In the genomic region with DNA sequence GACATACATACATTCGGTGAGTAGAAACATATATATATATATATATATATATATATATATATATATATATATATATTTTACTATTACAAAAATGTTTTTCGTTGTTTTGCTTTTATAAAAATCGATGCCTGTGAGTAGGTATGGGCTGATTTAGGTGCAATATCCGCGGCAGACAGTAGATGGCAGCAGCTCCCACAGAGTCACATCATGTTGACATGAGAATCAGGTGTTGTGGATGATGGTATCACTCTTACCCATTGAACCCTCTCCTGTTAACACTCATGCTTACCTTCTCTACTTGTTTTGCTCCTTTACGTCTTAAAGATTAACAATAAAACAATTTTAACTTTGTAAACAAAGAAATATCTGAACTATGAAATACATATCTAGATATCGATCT, we compare ENCODE assay signal across 9 mouse cellular contexts.
DNase-seq lines count a peak whose midpoint lies in the region; ATAC-seq and TF ChIP-seq lines count a peak whose summit lies in the region.
"Had no signal": no experiment of that assay in that cellular context is flagged by ENCODE, and none has a peak within 500 bp of the region (broad histone marks: within the 10 kb centered on the region; RNA-seq: fewer than 3 reads in every experiment).

No protein-coding gene starts in this region.

- intact Hi-C loops in heart, postnatal 14 days (cut with DNase I): no loop called here

- no peak for ATAC-seq in heart, postnatal 0 days (ENCODE audit: insufficient read depth, low read depth)
- peak; percentile 76 for ATAC-seq in activated CD4-positive, CD25-positive, alpha-beta regulatory T cell, adult 4 months
- ATAC-seq in midbrain, embryonic 14.5 days (ENCODE audit: low FRiP score, low TSS enrichment): no peak; the same call in 1 of the 2 replicates

- no peaks in the 10 kb centered on the region for H3K9me3 ChIP-seq in heart, postnatal 0 days (replicated peaks; ENCODE audit: control insufficient read depth, low read length)
- no peaks in the 10 kb centered on the region for H3K9me3 ChIP-seq in heart, embryonic 10.5 days
- no peaks in the 10 kb centered on the region for H3K9me3 ChIP-seq in midbrain, embryonic 14.5 days (ENCODE audit: control insufficient read depth, low read length)
- H3K9me3 ChIP-seq: limb, embryonic 15.5 days had no signal

- H3K4me3 ChIP-seq in heart, postnatal 0 days (ENCODE audit: low read depth, low read length): no peak overlapping the region
- no peak overlapping the region for H3K4me3 ChIP-seq in heart, embryonic 10.5 days
- no peak overlapping the region for H3K4me3 ChIP-seq in cortical plate, adult 2 months (ENCODE audit: insufficient read depth, low read length)
- no peak overlapping the region for H3K4me3 ChIP-seq in midbrain, embryonic 14.5 days (replicated peaks; ENCODE audit: low read depth, low read length)
- H3K4me3 ChIP-seq: limb, embryonic 15.5 days had no signal

- peak; percentile 77 for TF ChIP-seq CTCF in heart, postnatal 0 days (IDR thresholded peaks at IDR 0.05; ENCODE audit: low read depth)
- peak; percentile 81 for TF ChIP-seq CTCF in cortical plate, adult 2 months (IDR thresholded peaks at IDR 0.05; ENCODE audit: extremely low read depth, insufficient read depth, low read length)

- H3K27me3 ChIP-seq in heart, postnatal 0 days (ENCODE audit: control insufficient read depth, insufficient read depth, low read length): no peaks in the 10 kb centered on the region
- no peaks in the 10 kb centered on the region for H3K27me3 ChIP-seq in heart, embryonic 10.5 days (ENCODE audit: insufficient read depth, poor library complexity, severe bottlenecking)
- H3K27me3 ChIP-seq in midbrain, embryonic 14.5 days (ENCODE audit: control insufficient read depth, insufficient read depth, low read length): no peaks in the 10 kb centered on the region
- H3K27me3 ChIP-seq: limb, embryonic 15.5 days had no signal

- H3K27ac ChIP-seq in heart, postnatal 0 days (ENCODE audit: low read depth): no peak overlapping the region
- H3K27ac ChIP-seq in heart, embryonic 10.5 days: no peak overlapping the region
- no peak overlapping the region for H3K27ac ChIP-seq in cortical plate, adult 2 months (ENCODE audit: insufficient read depth, low read length)
- no peak overlapping the region for H3K27ac ChIP-seq in midbrain, embryonic 14.5 days (replicated peaks; ENCODE audit: low read depth, low read length)
- H3K27ac ChIP-seq: limb, embryonic 15.5 days had no signal

- WGBS in heart, postnatal 0 days: 31% methylated on average over 7 of the region's 7 CpGs
- whole genome bisulfite sequencing in heart, embryonic 10.5 days: 36% methylated on average over 7 of the region's 7 CpGs
- 36% methylated on average over 7 of the region's 7 CpGs for WGBS in midbrain, embryonic 14.5 days

- H3K9ac ChIP-seq in heart, postnatal 0 days (replicated peaks; ENCODE audit: low read depth, low read length): no peak overlapping the region
- no peak overlapping the region for H3K9ac ChIP-seq in midbrain, embryonic 14.5 days (replicated peaks; ENCODE audit: low read length)
- H3K9ac ChIP-seq: limb, embryonic 15.5 days had no signal

- no peaks in the 10 kb centered on the region for H3K4me1 ChIP-seq in heart, postnatal 0 days (ENCODE audit: control insufficient read depth, insufficient read depth)
- no peaks in the 10 kb centered on the region for H3K4me1 ChIP-seq in heart, embryonic 10.5 days
- H3K4me1 ChIP-seq in cortical plate, adult 2 months (ENCODE audit: control insufficient read depth, insufficient read depth, low read length): no peaks in the 10 kb centered on the region
- H3K4me1 ChIP-seq in midbrain, embryonic 14.5 days (ENCODE audit: control insufficient read depth, insufficient read depth, low read length): no peaks in the 10 kb centered on the region
- H3K4me1 ChIP-seq: limb, embryonic 15.5 days had no signal

- no peaks in the 10 kb centered on the region for H3K36me3 ChIP-seq in heart, postnatal 0 days (replicated peaks; ENCODE audit: control insufficient read depth, insufficient read depth, low read length)
- H3K36me3 ChIP-seq in heart, embryonic 10.5 days: no peaks in the 10 kb centered on the region
- no peaks in the 10 kb centered on the region for H3K36me3 ChIP-seq in midbrain, embryonic 14.5 days (ENCODE audit: control insufficient read depth, insufficient read depth, low read length)
- H3K36me3 ChIP-seq: limb, embryonic 15.5 days had no signal

- DNase-seq in heart, postnatal 0 days (ENCODE audit: low spot score): peak; percentile 13
- no peak for DNase-seq in heart, embryonic 10.5 days (ENCODE audit: low spot score)
- peak; percentile 49 to 60 for DNase-seq in heart, postnatal 14 days
- peak; percentile 37 to 66 for DNase-seq in layer of hippocampus, postnatal 14 days (ENCODE audit: low spot score in 2 of 2)
- peak; percentile 84 for DNase-seq in midbrain, embryonic 14.5 days
- peak; percentile 11 for DNase-seq in telencephalon, adult 2 months (ENCODE audit: low read depth, low spot score)

- H3K4me2 ChIP-seq in heart, postnatal 0 days (ENCODE audit: low read depth, low read length): no peak overlapping the region
- no peak overlapping the region for H3K4me2 ChIP-seq in midbrain, embryonic 14.5 days (ENCODE audit: low read length)
- H3K4me2 ChIP-seq: limb, embryonic 15.5 days had no signal

- TF ChIP-seq POLR2A in cortical plate, adult 2 months (IDR thresholded peaks at IDR 0.05; ENCODE audit: extremely low read depth, insufficient read depth, low read length): no peak

- no peak for TF ChIP-seq EP300 in heart, postnatal 0 days (IDR thresholded peaks at IDR 0.05; ENCODE audit: low read depth)
